Mouse (Mus musculus): ENCODE data around the gene Olfr376. TPM values are rescaled to one million over a fixed set of nuclear protein-coding genes. Genes with fewer than 3 reads are reported as not detected.

Olfr376 gene
- 0.11 TPM in 1 of 2 replicates, not detected in the other for polyA plus RNA-seq (2012; rRNA removed)

GRCm38 (mm10) chr11:73370946-73371345 is at the start of gene Olfr376:
Gene Olfr376 (plus strand): TSS chr11:73371246.
- no peak for TF ChIP-seq CTCF (IDR thresholded peaks at IDR 0.05; ENCODE audit: control insufficient read depth, insufficient read depth, insufficient replicate concordance, low read depth, low read length)
- no peak for TF ChIP-seq POLR2A (IDR thresholded peaks at IDR 0.05; ENCODE audit: control insufficient read depth, low read depth, low read length)
- H3K4me3 ChIP-seq (ENCODE audit: control insufficient read depth, low read depth, low read length) = no peak within 1 kb of the TSS

GRCm38 (mm10) chr11:73323906-73324830 is 46.9 kb upstream of the Olfr376 start:
- no peak overlapping the region for H3K4me3 ChIP-seq (ENCODE audit: control insufficient read depth, low read depth, low read length)
- H3K27me3 ChIP-seq (ENCODE audit: control insufficient read depth, insufficient read depth, low read length) = no peaks in the 10 kb centered on the region
- TF ChIP-seq CTCF (IDR thresholded peaks at IDR 0.05; ENCODE audit: control insufficient read depth, insufficient read depth, insufficient replicate concordance, low read depth, low read length) (no peak), POLR2A (IDR thresholded peaks at IDR 0.05; ENCODE audit: control insufficient read depth, low read depth, low read length) (no peak)
- no peak overlapping the region for H3K27ac ChIP-seq (ENCODE audit: control insufficient read depth, insufficient read depth, low read depth, low read length)
- no peaks in the 10 kb centered on the region for H3K36me3 ChIP-seq (ENCODE audit: control insufficient read depth, insufficient read depth, low read length)
- peaks cover 2% of the 10 kb centered on the region; the same call in 1 of the 2 replicates for H3K4me1 ChIP-seq (ENCODE audit: control insufficient read depth, insufficient read depth, low read length)

More at GRCm38 (mm10) chr11:73370946-73371345, at the start of gene Olfr376:
- Histone ChIP-seq H3K36me3 (ENCODE audit: control insufficient read depth, insufficient read depth, low read length) (no peaks in the 10 kb centered on the region), H3K4me1 (ENCODE audit: control insufficient read depth, insufficient read depth, low read length) (no peaks in the 10 kb centered on the region), H3K27me3 (ENCODE audit: control insufficient read depth, insufficient read depth, low read length) (no peaks in the 10 kb centered on the region), H3K27ac (ENCODE audit: control insufficient read depth, insufficient read depth, low read depth, low read length) (no peak within 1 kb of the TSS)

GRCm38 (mm10) chr11:73326485-73326886 is 44.6 kb upstream of the Olfr376 start:
- H3K36me3 ChIP-seq (ENCODE audit: control insufficient read depth, insufficient read depth, low read length) = no peaks in the 10 kb centered on the region
- TF ChIP-seq CTCF (IDR thresholded peaks at IDR 0.05; ENCODE audit: control insufficient read depth, insufficient read depth, insufficient replicate concordance, low read depth, low read length) = no peak
- no peak for TF ChIP-seq POLR2A (IDR thresholded peaks at IDR 0.05; ENCODE audit: control insufficient read depth, low read depth, low read length)
- no peak overlapping the region for H3K27ac ChIP-seq (ENCODE audit: control insufficient read depth, insufficient read depth, low read depth, low read length)
- H3K4me1 ChIP-seq (ENCODE audit: control insufficient read depth, insufficient read depth, low read length) = peaks cover 2% of the 10 kb centered on the region; the same call in 1 of the 2 replicates
- H3K27me3 ChIP-seq (ENCODE audit: control insufficient read depth, insufficient read depth, low read length) = no peaks in the 10 kb centered on the region
- H3K4me3 ChIP-seq (ENCODE audit: control insufficient read depth, low read depth, low read length) = no peak overlapping the region

- H3K4me1 ChIP-seq (ENCODE audit: control insufficient read depth, insufficient read depth, low read length) = peaks cover 2% of the 10 kb centered on the region; the same call in 1 of the 2 replicates
- no peak overlapping the region for H3K4me3 ChIP-seq (ENCODE audit: control insufficient read depth, low read depth, low read length)
- no peaks in the 10 kb centered on the region for H3K27me3 ChIP-seq (ENCODE audit: control insufficient read depth, insufficient read depth, low read length)
- TF ChIP-seq CTCF (IDR thresholded peaks at IDR 0.05; ENCODE audit: control insufficient read depth, insufficient read depth, insufficient replicate concordance, low read depth, low read length) (no peak), POLR2A (IDR thresholded peaks at IDR 0.05; ENCODE audit: control insufficient read depth, low read depth, low read length) (no peak)
- no peaks in the 10 kb centered on the region for H3K36me3 ChIP-seq (ENCODE audit: control insufficient read depth, insufficient read depth, low read length)
- no peak overlapping the region for H3K27ac ChIP-seq (ENCODE audit: control insufficient read depth, insufficient read depth, low read depth, low read length)
These were observed 43.7 kb upstream of the Olfr376 start for GRCm38 (mm10) chr11:73327361-73327760.

- Histone ChIP-seq H3K27ac (ENCODE audit: control insufficient read depth, insufficient read depth, low read depth, low read length) (peak within 1 kb of the TSS; percentile 83), H3K27me3 (ENCODE audit: control insufficient read depth, insufficient read depth, low read length) (no peaks in the 10 kb centered on the region), H3K36me3 (ENCODE audit: control insufficient read depth, insufficient read depth, low read length) (no peaks in the 10 kb centered on the region), H3K4me3 (ENCODE audit: control insufficient read depth, low read depth, low read length) (peak within 1 kb of the TSS; percentile 89), H3K4me1 (ENCODE audit: control insufficient read depth, insufficient read depth, low read length) (peaks cover 2% of the 10 kb centered on the region; the same call in 1 of the 2 replicates)
- TF ChIP-seq CTCF (IDR thresholded peaks at IDR 0.05; ENCODE audit: control insufficient read depth, insufficient read depth, insufficient replicate concordance, low read depth, low read length) = no peak
- TF ChIP-seq POLR2A (IDR thresholded peaks at IDR 0.05; ENCODE audit: control insufficient read depth, low read depth, low read length) = peak; percentile 57; the same call in 1 of the 2 replicates
These were observed 41.6 kb upstream of the Olfr376 start, which contains the start of the genes Aspa, Gm49340 and Spata22 for GRCm38 (mm10) chr11:73329442-73329841. Gene Aspa (minus strand): TSS chr11:73329596. Gene Gm49340 (plus strand): TSS chr11:73329741. Gene Spata22 (plus strand): TSS chr11:73329741.

- no peak overlapping the region for H3K27ac ChIP-seq (ENCODE audit: control insufficient read depth, insufficient read depth, low read depth, low read length)
- no peak overlapping the region for H3K4me3 ChIP-seq (ENCODE audit: control insufficient read depth, low read depth, low read length)
- TF ChIP-seq CTCF (IDR thresholded peaks at IDR 0.05; ENCODE audit: control insufficient read depth, insufficient read depth, insufficient replicate concordance, low read depth, low read length) (no peak), POLR2A (IDR thresholded peaks at IDR 0.05; ENCODE audit: control insufficient read depth, low read depth, low read length) (no peak)
- no peaks in the 10 kb centered on the region for H3K36me3 ChIP-seq (ENCODE audit: control insufficient read depth, insufficient read depth, low read length)
- no peaks in the 10 kb centered on the region for H3K27me3 ChIP-seq (ENCODE audit: control insufficient read depth, insufficient read depth, low read length)
- H3K4me1 ChIP-seq (ENCODE audit: control insufficient read depth, insufficient read depth, low read length) = peaks cover 2% of the 10 kb centered on the region; the same call in 1 of the 2 replicates
These were observed 37.7 kb upstream of the Olfr376 start for GRCm38 (mm10) chr11:73333357-73333756.

- Histone ChIP-seq H3K4me3 (ENCODE audit: control insufficient read depth, low read depth, low read length) (no peak overlapping the region), H3K27ac (ENCODE audit: control insufficient read depth, insufficient read depth, low read depth, low read length) (no peak overlapping the region), H3K36me3 (ENCODE audit: control insufficient read depth, insufficient read depth, low read length) (no peaks in the 10 kb centered on the region), H3K27me3 (ENCODE audit: control insufficient read depth, insufficient read depth, low read length) (no peaks in the 10 kb centered on the region), H3K4me1 (ENCODE audit: control insufficient read depth, insufficient read depth, low read length) (no peaks in the 10 kb centered on the region)
- no peak for TF ChIP-seq POLR2A (IDR thresholded peaks at IDR 0.05; ENCODE audit: control insufficient read depth, low read depth, low read length)
- no peak for TF ChIP-seq CTCF (IDR thresholded peaks at IDR 0.05; ENCODE audit: control insufficient read depth, insufficient read depth, insufficient replicate concordance, low read depth, low read length)
These were observed 34.1 kb upstream of the Olfr376 start for GRCm38 (mm10) chr11:73336919-73337318.
